Mouse (Mus musculus): ENCODE measurements around the gene Add2. TPM values are rescaled to one million over a fixed set of nuclear protein-coding genes. Genes with fewer than 3 reads are reported as not detected.

Add2 gene
- polyA plus RNA-seq, 1 experiment from 2014 or later, result 7.4 TPM

- no peak for ATAC-seq (replicated peaks; ENCODE audit: low FRiP score, low TSS enrichment, low read depth)
- H3K27me3 ChIP-seq (replicated peaks; ENCODE audit: control insufficient read depth, insufficient read depth, low read length), result peaks cover 18% of the 10 kb centered on the region
- no peaks in the 10 kb centered on the region for H3K36me3 ChIP-seq (ENCODE audit: control insufficient read depth, insufficient read depth, low read length)
- H3K4me1 ChIP-seq (replicated peaks; ENCODE audit: control insufficient read depth, insufficient read depth, low read length), result 0 out of 2 replicates have a peak, but pooled peaks cover 3% of the 10 kb centered on the region
- no peaks in the 10 kb centered on the region for H3K9me3 ChIP-seq (ENCODE audit: control insufficient read depth, low read length)
- DNase-seq (ENCODE audit: low spot score), result no peak
- no peak overlapping the region for H3K9ac ChIP-seq (ENCODE audit: low read length)
- H3K4me3 ChIP-seq (ENCODE audit: low read depth, low read length), result no peak overlapping the region
- H3K4me2 ChIP-seq (ENCODE audit: low read length), result no peak overlapping the region
- H3K27ac ChIP-seq (ENCODE audit: low read depth), result no peak overlapping the region
- 86% methylated on average over 2 of the region's 2 CpGs for WGBS
Observed at GRCm38 (mm10) chr6:86031527-86031926, 3.0 kb downstream of the Add2 start.

GRCm38 (mm10) chr6:86033635-86034034 is 5.2 kb downstream of the Add2 start:
- ATAC-seq (replicated peaks; ENCODE audit: low FRiP score, low TSS enrichment, low read depth) (no peak), DNase-seq (ENCODE audit: low spot score) (no peak)
- Histone ChIP-seq H3K4me2 (ENCODE audit: low read length) (no peak overlapping the region), H3K36me3 (ENCODE audit: control insufficient read depth, insufficient read depth, low read length) (no peaks in the 10 kb centered on the region), H3K27me3 (replicated peaks; ENCODE audit: control insufficient read depth, insufficient read depth, low read length) (peaks cover 10% of the 10 kb centered on the region), H3K27ac (ENCODE audit: low read depth) (no peak overlapping the region), H3K4me3 (ENCODE audit: low read depth, low read length) (no peak overlapping the region), H3K4me1 (replicated peaks; ENCODE audit: control insufficient read depth, insufficient read depth, low read length) (0 out of 2 replicates have a peak, but pooled peaks cover 3% of the 10 kb centered on the region), H3K9me3 (ENCODE audit: control insufficient read depth, low read length) (no peaks in the 10 kb centered on the region), H3K9ac (ENCODE audit: low read length) (no peak overlapping the region)
- 73% methylated on average over 1 of the region's 1 CpGs for WGBS

- no peak overlapping the region for H3K4me3 ChIP-seq (ENCODE audit: low read depth, low read length)
- H3K27me3 ChIP-seq (replicated peaks; ENCODE audit: control insufficient read depth, insufficient read depth, low read length), result no peaks in the 10 kb centered on the region
- H3K27ac ChIP-seq (ENCODE audit: low read depth), result no peak overlapping the region
- H3K9me3 ChIP-seq (ENCODE audit: control insufficient read depth, low read length), result no peaks in the 10 kb centered on the region
- no peaks in the 10 kb centered on the region for H3K36me3 ChIP-seq (ENCODE audit: control insufficient read depth, insufficient read depth, low read length)
- H3K9ac ChIP-seq (ENCODE audit: low read length), result no peak overlapping the region
- ATAC-seq (replicated peaks; ENCODE audit: low FRiP score, low TSS enrichment, low read depth), result no peak
- no peak overlapping the region for H3K4me2 ChIP-seq (ENCODE audit: low read length)
- no peak for DNase-seq (ENCODE audit: low spot score)
- 75% methylated on average over 2 of the region's 2 CpGs for WGBS
- no peaks in the 10 kb centered on the region for H3K4me1 ChIP-seq (replicated peaks; ENCODE audit: control insufficient read depth, insufficient read depth, low read length)
Observed at GRCm38 (mm10) chr6:86038901-86039300, 10.4 kb downstream of the Add2 start.

GRCm38 (mm10) chr6:86040140-86040539 is 11.7 kb downstream of the Add2 start:
- Histone ChIP-seq H3K9ac (ENCODE audit: low read length) (no peak overlapping the region), H3K27me3 (replicated peaks; ENCODE audit: control insufficient read depth, insufficient read depth, low read length) (no peaks in the 10 kb centered on the region), H3K36me3 (ENCODE audit: control insufficient read depth, insufficient read depth, low read length) (no peaks in the 10 kb centered on the region), H3K27ac (ENCODE audit: low read depth) (no peak overlapping the region), H3K4me2 (ENCODE audit: low read length) (no peak overlapping the region), H3K4me1 (replicated peaks; ENCODE audit: control insufficient read depth, insufficient read depth, low read length) (no peaks in the 10 kb centered on the region), H3K4me3 (ENCODE audit: low read depth, low read length) (no peak overlapping the region), H3K9me3 (ENCODE audit: control insufficient read depth, low read length) (no peaks in the 10 kb centered on the region)
- ATAC-seq (replicated peaks; ENCODE audit: low FRiP score, low TSS enrichment, low read depth) (no peak), DNase-seq (ENCODE audit: low spot score) (no peak)
- 71% methylated on average over 1 of the region's 1 CpGs for WGBS

GRCm38 (mm10) chr6:86047510-86047909 is 19.0 kb downstream of the Add2 start:
- no peak for ATAC-seq (replicated peaks; ENCODE audit: low FRiP score, low TSS enrichment, low read depth)

GRCm38 (mm10) chr6:86048509-86048908 is 20.0 kb downstream of the Add2 start:
- no peak overlapping the region for H3K9ac ChIP-seq (ENCODE audit: low read length)
- DNase-seq (ENCODE audit: low spot score) (no peak), ATAC-seq (replicated peaks; ENCODE audit: low FRiP score, low TSS enrichment, low read depth) (no peak)
- H3K9me3 ChIP-seq (ENCODE audit: control insufficient read depth, low read length), result no peaks in the 10 kb centered on the region
- H3K4me2 ChIP-seq (ENCODE audit: low read length), result no peak overlapping the region
- H3K27ac ChIP-seq (ENCODE audit: low read depth), result no peak overlapping the region
- H3K4me1 ChIP-seq (replicated peaks; ENCODE audit: control insufficient read depth, insufficient read depth, low read length), result peaks cover 3% of the 10 kb centered on the region; the same call in 1 of the 2 replicates
- H3K27me3 ChIP-seq (replicated peaks; ENCODE audit: control insufficient read depth, insufficient read depth, low read length), result no peaks in the 10 kb centered on the region
- 62% methylated on average over 5 of the region's 5 CpGs for WGBS
- H3K4me3 ChIP-seq (ENCODE audit: low read depth, low read length), result no peak overlapping the region
- no peaks in the 10 kb centered on the region for H3K36me3 ChIP-seq (ENCODE audit: control insufficient read depth, insufficient read depth, low read length)

More at GRCm38 (mm10) chr6:86047510-86047909, 19.0 kb downstream of the Add2 start:
- no peak overlapping the region for H3K27ac ChIP-seq (ENCODE audit: low read depth)
- H3K9me3 ChIP-seq (ENCODE audit: control insufficient read depth, low read length), result no peaks in the 10 kb centered on the region
- no peak for DNase-seq (ENCODE audit: low spot score)
- peaks cover 2% of the 10 kb centered on the region; the same call in 1 of the 2 replicates for H3K4me1 ChIP-seq (replicated peaks; ENCODE audit: control insufficient read depth, insufficient read depth, low read length)
- H3K27me3 ChIP-seq (replicated peaks; ENCODE audit: control insufficient read depth, insufficient read depth, low read length), result no peaks in the 10 kb centered on the region
- H3K36me3 ChIP-seq (ENCODE audit: control insufficient read depth, insufficient read depth, low read length), result no peaks in the 10 kb centered on the region
- 93% methylated on average over 11 of the region's 11 CpGs for WGBS
- no peak overlapping the region for H3K4me2 ChIP-seq (ENCODE audit: low read length)
- no peak overlapping the region for H3K4me3 ChIP-seq (ENCODE audit: low read depth, low read length)
- H3K9ac ChIP-seq (ENCODE audit: low read length), result no peak overlapping the region

- Histone ChIP-seq H3K4me1 (replicated peaks; ENCODE audit: control insufficient read depth, insufficient read depth, low read length) (peaks cover 3% of the 10 kb centered on the region; the same call in 1 of the 2 replicates), H3K27ac (ENCODE audit: low read depth) (no peak overlapping the region), H3K4me2 (ENCODE audit: low read length) (no peak overlapping the region), H3K9me3 (ENCODE audit: control insufficient read depth, low read length) (no peaks in the 10 kb centered on the region), H3K9ac (ENCODE audit: low read length) (no peak overlapping the region), H3K4me3 (ENCODE audit: low read depth, low read length) (no peak overlapping the region), H3K36me3 (ENCODE audit: control insufficient read depth, insufficient read depth, low read length) (no peaks in the 10 kb centered on the region), H3K27me3 (replicated peaks; ENCODE audit: control insufficient read depth, insufficient read depth, low read length) (no peaks in the 10 kb centered on the region)
- no peak for DNase-seq (ENCODE audit: low spot score)
- 0 out of 2 replicates have a peak, but pooled peaks have one; percentile 12 for ATAC-seq (replicated peaks; ENCODE audit: low FRiP score, low TSS enrichment, low read depth)
- 52% methylated on average over 6 of the region's 6 CpGs for WGBS
Observed at GRCm38 (mm10) chr6:86050586-86051268, 22.2 kb downstream of the Add2 start.

GRCm38 (mm10) chr6:86052032-86052459 is 23.6 kb downstream of the Add2 start:
- peak; percentile 52 for ATAC-seq (replicated peaks; ENCODE audit: low FRiP score, low TSS enrichment, low read depth)
- no peak for DNase-seq (ENCODE audit: low spot score)

GRCm38 (mm10) chr6:86052556-86052955 is 24.1 kb downstream of the Add2 start:
- no peaks in the 10 kb centered on the region for H3K36me3 ChIP-seq (ENCODE audit: control insufficient read depth, insufficient read depth, low read length)
- no peaks in the 10 kb centered on the region for H3K27me3 ChIP-seq (replicated peaks; ENCODE audit: control insufficient read depth, insufficient read depth, low read length)
- H3K27ac ChIP-seq (ENCODE audit: low read depth), result no peak overlapping the region
- H3K4me2 ChIP-seq (ENCODE audit: low read length), result no peak overlapping the region
- H3K4me3 ChIP-seq (ENCODE audit: low read depth, low read length), result no peak overlapping the region
- peaks cover 3% of the 10 kb centered on the region; the same call in 1 of the 2 replicates for H3K4me1 ChIP-seq (replicated peaks; ENCODE audit: control insufficient read depth, insufficient read depth, low read length)
- H3K9me3 ChIP-seq (ENCODE audit: control insufficient read depth, low read length), result no peaks in the 10 kb centered on the region
- ATAC-seq (replicated peaks; ENCODE audit: low FRiP score, low TSS enrichment, low read depth) (no peak), DNase-seq (ENCODE audit: low spot score) (no peak)
- no peak overlapping the region for H3K9ac ChIP-seq (ENCODE audit: low read length)
- WGBS, result 27% methylated on average over 4 of the region's 4 CpGs

More at GRCm38 (mm10) chr6:86052032-86052459, 23.6 kb downstream of the Add2 start:
- H3K4me2 ChIP-seq (ENCODE audit: low read length), result no peak overlapping the region
- no peaks in the 10 kb centered on the region for H3K36me3 ChIP-seq (ENCODE audit: control insufficient read depth, insufficient read depth, low read length)
- H3K9ac ChIP-seq (ENCODE audit: low read length), result no peak overlapping the region
- peaks cover 3% of the 10 kb centered on the region; the same call in 1 of the 2 replicates for H3K4me1 ChIP-seq (replicated peaks; ENCODE audit: control insufficient read depth, insufficient read depth, low read length)
- no peaks in the 10 kb centered on the region for H3K27me3 ChIP-seq (replicated peaks; ENCODE audit: control insufficient read depth, insufficient read depth, low read length)
- H3K27ac ChIP-seq (ENCODE audit: low read depth), result no peak overlapping the region
- H3K4me3 ChIP-seq (ENCODE audit: low read depth, low read length), result no peak overlapping the region
- 21% methylated on average over 7 of the region's 7 CpGs for whole genome bisulfite sequencing
- no peaks in the 10 kb centered on the region for H3K9me3 ChIP-seq (ENCODE audit: control insufficient read depth, low read length)
